Mouse (Mus musculus) intestine, embryonic 15.5 days (tissue): ENCODE measurements around the gene Gm9837. TPM values are rescaled to one million over a fixed set of nuclear protein-coding genes. Genes with fewer than 3 reads are reported as not detected.

Experiments used
- ATAC-seq: fragments of 200-750 bp; cut with Nextera tagmentation; 2 replicates; pipeline ENCODE4 v1.8.0; 2017; ENCODE audit warnings: moderate TSS enrichment, moderate library complexity
- H3K27ac ChIP-seq: fragments of 300-500 bp; sonication (generic); 2 replicates; pipeline ENCODE4 v1.5.1; 2015; ENCODE audit warnings: mild to moderate bottlenecking, inconsistent platforms
- H3K27me3 ChIP-seq: fragments of 300-500 bp; sonication (generic); replicated peaks from 2 replicates; pipeline ENCODE4 v1.6.1; 2015; ENCODE audit warnings: inconsistent platforms
- H3K36me3 ChIP-seq: fragments of 300-500 bp; sonication (generic); 2 replicates; pipeline ENCODE4 v1.6.1; 2015; ENCODE audit warnings: inconsistent platforms
- H3K4me1 ChIP-seq: fragments of 300-500 bp; sonication (generic); replicated peaks from 2 replicates; pipeline ENCODE4 v1.6.1; 2015; ENCODE audit warnings: inconsistent platforms
- H3K4me2 ChIP-seq: fragments of 300-500 bp; sonication (generic); replicated peaks from 2 replicates; pipeline ENCODE4 v1.6.1; 2015; ENCODE audit warnings: mild to moderate bottlenecking, inconsistent platforms
- H3K4me3 ChIP-seq: fragments of 300-500 bp; sonication (generic); replicated peaks from 2 replicates; pipeline ENCODE4 v1.5.1; 2015; ENCODE audit warnings: inconsistent platforms
- H3K9ac ChIP-seq: fragments of 300-500 bp; sonication (generic); 2 replicates; pipeline ENCODE4 v1.6.1; 2015; ENCODE audit warnings: inconsistent platforms
- H3K9me3 ChIP-seq: fragments of 300-500 bp; sonication (generic); 2 replicates; pipeline ENCODE4 v1.6.1; 2016; ENCODE audit warnings: inconsistent platforms
- WGBS: fragments of 180-500 bp; shearing (Covaris S2); methylation state at CpG from one replicate; pipeline ENCODE4 v1.1.7; 2015; 5-methylcytosine and 5-hydroxymethylcytosine counted together
- polyA plus RNA-seq: library from polyadenylated mRNA; unstranded; fragments of >200 nt; fragmentation: Nextera tagmentation; extraction: Ambion mirVana; gene quantifications from 2 replicates; pipeline ENCODE4 v1.2.1, GENCODE M21; 2015

Gene Gm9837
- polyA plus RNA-seq, 1 experiment from 2014 or later, result not detected

DNA sequence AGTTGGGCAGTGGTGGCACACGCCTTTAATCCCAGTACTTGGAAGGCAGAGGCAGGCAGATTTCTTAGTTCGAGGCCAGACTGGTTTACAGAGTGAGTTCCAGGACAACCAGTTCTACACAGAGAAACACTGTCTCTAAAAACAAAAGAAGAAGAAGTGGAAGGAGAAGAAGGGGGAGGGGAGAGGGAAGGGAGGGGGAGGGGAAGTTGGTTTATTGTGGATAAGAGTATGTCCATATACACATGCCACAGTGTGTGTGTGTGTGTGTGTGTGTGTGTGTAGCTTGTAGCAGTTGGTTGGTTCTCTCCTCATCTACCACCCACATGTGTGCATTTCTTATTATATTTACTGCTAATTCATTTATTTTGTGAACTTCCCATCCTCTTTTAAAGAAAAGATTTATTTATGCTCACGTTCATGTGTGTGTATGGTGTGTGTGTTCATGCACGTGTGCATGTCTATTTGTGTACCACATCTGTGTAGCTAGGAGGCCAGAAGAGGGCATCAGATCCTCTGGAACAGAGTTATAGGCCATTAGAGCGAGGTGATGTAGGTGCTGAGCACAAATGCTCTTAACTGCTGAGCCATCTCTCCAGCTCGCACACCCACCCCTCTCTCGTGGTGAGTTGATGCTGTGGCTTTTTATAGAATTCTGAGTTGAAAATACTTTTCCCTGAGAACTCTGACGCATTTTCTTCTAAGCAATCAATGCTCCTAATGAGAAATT, 31.9 kb upstream of the Gm9837 start:
- H3K27me3 ChIP-seq, result 0 out of 2 replicates have a peak, but pooled peaks cover 2% of the 10 kb centered on the region
- H3K4me2 ChIP-seq, result no peak overlapping the region
- 77% methylated on average over 8 of the region's 8 CpGs for WGBS
- no peaks in the 10 kb centered on the region for H3K9me3 ChIP-seq
- H3K27ac ChIP-seq, result no peak overlapping the region
- H3K9ac ChIP-seq, result no peak overlapping the region
- H3K36me3 ChIP-seq, result no peaks in the 10 kb centered on the region
- no peak overlapping the region for H3K4me3 ChIP-seq
- no peak for ATAC-seq
- no peaks in the 10 kb centered on the region for H3K4me1 ChIP-seq

GRCm38 (mm10) chr11:53500569-53500968, 30.3 kb upstream of the Gm9837 start:
- H3K36me3 ChIP-seq, result no peaks in the 10 kb centered on the region
- no peak for ATAC-seq
- 0 out of 2 replicates have a peak, but pooled peaks cover 2% of the 10 kb centered on the region for H3K27me3 ChIP-seq
- peak overlapping the region; percentile 34; the same call in 1 of the 2 replicates for H3K4me2 ChIP-seq
- H3K4me3 ChIP-seq, result no peak overlapping the region
- H3K27ac ChIP-seq, result no peak overlapping the region
- H3K4me1 ChIP-seq, result no peaks in the 10 kb centered on the region
- no peak overlapping the region for H3K9ac ChIP-seq
- H3K9me3 ChIP-seq, result no peaks in the 10 kb centered on the region
- 9% methylated on average over 11 of the region's 11 CpGs for WGBS

- no peak overlapping the region for H3K4me2 ChIP-seq
- no peak overlapping the region for H3K4me3 ChIP-seq
- 0 out of 2 replicates have a peak, but pooled peaks cover 2% of the 10 kb centered on the region for H3K27me3 ChIP-seq
- no peaks in the 10 kb centered on the region for H3K9me3 ChIP-seq
- H3K27ac ChIP-seq, result no peak overlapping the region
- 73% methylated on average over 6 of the region's 6 CpGs for WGBS
- no peak overlapping the region for H3K9ac ChIP-seq
- no peaks in the 10 kb centered on the region for H3K36me3 ChIP-seq
- ATAC-seq, result no peak
- peaks cover 3% of the 10 kb centered on the region for H3K4me1 ChIP-seq
These were observed 26.7 kb upstream of the Gm9837 start for GRCm38 (mm10) chr11:53496946-53497345.

DNA sequence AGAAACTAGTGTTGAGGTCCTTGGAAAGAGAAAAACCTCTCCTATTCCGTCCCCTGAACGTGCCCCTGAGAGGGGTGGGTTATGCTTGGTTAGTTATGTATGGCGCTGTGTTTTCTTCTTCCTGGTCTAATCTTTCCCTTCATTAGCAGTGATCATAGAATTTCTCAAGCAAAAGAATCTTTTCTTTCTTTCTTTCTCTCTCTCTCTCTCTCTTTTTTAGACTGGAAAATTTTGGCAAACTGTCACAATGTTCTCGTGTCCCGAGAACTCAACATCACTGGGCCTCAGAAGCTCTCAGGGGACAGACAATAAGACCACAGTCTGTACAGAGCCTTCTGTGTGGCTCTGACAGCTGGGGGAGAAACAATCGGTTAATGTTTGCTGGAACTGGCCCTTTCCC, 25.1 kb upstream of the Gm9837 start:
- Histone ChIP-seq H3K4me3 (no peak overlapping the region), H3K9ac (no peak overlapping the region), H3K27ac (no peak overlapping the region), H3K4me2 (no peak overlapping the region), H3K9me3 (no peaks in the 10 kb centered on the region), H3K36me3 (no peaks in the 10 kb centered on the region), H3K27me3 (0 out of 2 replicates have a peak, but pooled peaks cover 2% of the 10 kb centered on the region), H3K4me1 (peaks cover 5% of the 10 kb centered on the region)
- WGBS, result 59% methylated on average over 6 of the region's 6 CpGs
- ATAC-seq, result no peak

- ATAC-seq, result no peak
- WGBS, result 30% methylated on average over 3 of the region's 3 CpGs
These were observed 23.1 kb upstream of the Gm9837 start for GRCm38 (mm10) chr11:53493243-53493955.

DNA sequence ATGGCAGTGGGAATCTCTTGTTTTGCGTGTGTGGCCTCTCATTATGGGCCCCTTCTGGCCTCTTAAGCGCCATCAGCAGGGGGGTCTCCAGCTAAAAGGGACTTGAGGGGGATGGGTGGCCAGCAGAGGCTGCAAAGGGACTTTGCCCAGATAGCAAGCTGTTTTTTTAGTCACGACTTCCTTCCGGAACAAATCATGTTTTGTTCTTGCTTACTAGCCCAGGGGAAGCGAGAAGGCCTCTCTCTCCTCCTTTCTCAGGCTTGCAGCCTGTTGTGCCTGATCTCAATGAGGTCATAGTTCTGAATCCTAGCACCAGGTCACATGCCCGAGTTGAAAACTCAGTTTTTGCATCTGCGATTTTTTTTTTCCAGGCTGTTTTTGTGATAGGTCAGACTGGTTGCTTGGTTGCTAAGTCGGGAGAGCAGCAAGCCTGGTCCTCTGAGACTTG, 21.7 kb upstream of the Gm9837 start:
- Histone ChIP-seq H3K4me2 (no peak overlapping the region), H3K4me3 (no peak overlapping the region), H3K9me3 (no peaks in the 10 kb centered on the region), H3K4me1 (peaks cover 10% of the 10 kb centered on the region), H3K27ac (no peak overlapping the region), H3K27me3 (0 out of 2 replicates have a peak, but pooled peaks cover 3% of the 10 kb centered on the region), H3K36me3 (no peaks in the 10 kb centered on the region), H3K9ac (no peak overlapping the region)
- 33% methylated on average over 8 of the region's 8 CpGs for WGBS
- ATAC-seq, result 0 out of 2 replicates have a peak, but pooled peaks have one; percentile 31

More at GRCm38 (mm10) chr11:53493243-53493955, 23.1 kb upstream of the Gm9837 start:
- H3K4me1 ChIP-seq, result peaks cover 5% of the 10 kb centered on the region
- H3K9ac ChIP-seq, result no peak overlapping the region
- no peak overlapping the region for H3K27ac ChIP-seq
- H3K4me2 ChIP-seq, result no peak overlapping the region
- no peaks in the 10 kb centered on the region for H3K36me3 ChIP-seq
- no peaks in the 10 kb centered on the region for H3K27me3 ChIP-seq
- H3K9me3 ChIP-seq, result no peaks in the 10 kb centered on the region
- no peak overlapping the region for H3K4me3 ChIP-seq

DNA sequence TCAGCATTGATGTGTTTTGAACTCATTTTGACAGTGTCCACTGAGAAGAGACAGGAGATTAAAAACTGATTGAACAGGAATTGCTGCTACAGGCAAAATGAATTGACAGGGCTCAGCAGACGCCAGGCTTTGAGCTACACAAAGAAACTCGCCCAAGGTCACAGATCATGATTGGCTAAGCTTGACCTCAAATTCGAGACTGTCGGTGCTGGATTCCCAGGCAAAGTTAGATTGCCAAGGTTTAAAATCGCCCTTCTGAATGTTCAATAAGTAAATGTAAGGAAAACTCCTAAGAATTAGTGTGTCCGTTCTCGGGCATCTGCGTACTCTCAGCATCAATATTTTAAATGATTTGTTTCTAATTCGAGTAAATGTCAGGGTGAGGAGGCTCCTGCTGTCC, 19.1 kb upstream of the Gm9837 start:
- Histone ChIP-seq H3K9ac (no peak overlapping the region), H3K27me3 (0 out of 2 replicates have a peak, but pooled peaks cover 8% of the 10 kb centered on the region), H3K27ac (no peak overlapping the region), H3K9me3 (no peaks in the 10 kb centered on the region), H3K4me1 (peaks cover 12% of the 10 kb centered on the region), H3K36me3 (no peaks in the 10 kb centered on the region), H3K4me3 (no peak overlapping the region), H3K4me2 (no peak overlapping the region)
- ATAC-seq, result no peak
- 84% methylated on average over 9 of the region's 9 CpGs for WGBS

DNA sequence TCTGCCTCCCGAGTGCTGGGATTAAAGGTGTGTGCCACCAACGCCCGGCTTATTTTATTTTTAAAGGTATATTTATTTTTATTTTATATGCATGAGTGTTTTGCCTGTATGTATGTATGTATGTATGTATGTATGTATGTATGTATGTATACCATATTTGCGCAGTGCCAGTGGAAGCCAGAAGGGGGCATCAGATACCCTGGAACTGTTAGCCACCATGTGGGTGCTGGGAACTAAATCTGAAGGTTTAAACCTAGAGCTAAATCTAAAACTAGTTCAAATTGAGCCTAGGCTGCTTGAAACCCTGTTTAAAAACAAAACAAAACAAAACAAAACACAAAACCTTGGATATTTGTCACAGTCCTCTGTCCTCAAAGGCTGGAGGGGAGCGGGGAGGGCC, 18.7 kb upstream of the Gm9837 start:
- 0 out of 2 replicates have a peak, but pooled peaks cover 8% of the 10 kb centered on the region for H3K27me3 ChIP-seq
- ATAC-seq, result no peak
- H3K4me3 ChIP-seq, result no peak overlapping the region
- H3K4me1 ChIP-seq, result peaks cover 12% of the 10 kb centered on the region
- WGBS, result 95% methylated on average over 5 of the region's 5 CpGs
- H3K9ac ChIP-seq, result no peak overlapping the region
- no peaks in the 10 kb centered on the region for H3K9me3 ChIP-seq
- H3K27ac ChIP-seq, result no peak overlapping the region
- H3K4me2 ChIP-seq, result no peak overlapping the region
- no peaks in the 10 kb centered on the region for H3K36me3 ChIP-seq

GRCm38 (mm10) chr11:53486822-53487594, 16.7 kb upstream of the Gm9837 start:
- ATAC-seq, result peak; percentile 73

DNA sequence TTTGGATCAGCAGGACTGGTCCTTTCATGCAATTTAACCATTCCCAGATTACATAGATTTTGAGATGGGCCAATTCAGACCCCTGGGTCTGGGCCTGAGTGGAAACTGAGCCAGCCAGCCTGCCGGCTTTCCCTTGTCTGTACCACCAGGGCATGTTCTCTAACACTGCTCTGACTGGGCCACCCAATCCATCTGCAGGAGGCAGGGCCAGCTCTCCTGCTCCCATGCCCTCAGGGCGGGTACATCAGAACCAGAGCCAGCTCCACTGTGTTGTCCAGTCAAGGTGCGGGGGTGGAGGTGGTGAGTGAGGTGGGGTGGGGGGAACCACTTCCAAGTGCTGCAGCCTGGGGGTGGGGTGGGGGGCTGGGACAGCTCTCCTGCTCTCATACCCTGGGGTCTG, 16.1 kb upstream of the Gm9837 start:
- ATAC-seq, result no peak
- H3K4me1 ChIP-seq, result peaks cover 10% of the 10 kb centered on the region; the same call in 1 of the 2 replicates
- H3K9ac ChIP-seq, result no peak overlapping the region
- WGBS, result 66% methylated on average over 3 of the region's 3 CpGs
- H3K4me3 ChIP-seq, result no peak overlapping the region
- no peak overlapping the region for H3K4me2 ChIP-seq
- H3K9me3 ChIP-seq, result no peaks in the 10 kb centered on the region
- H3K36me3 ChIP-seq, result no peaks in the 10 kb centered on the region
- no peak overlapping the region for H3K27ac ChIP-seq
- 0 out of 2 replicates have a peak, but pooled peaks cover 8% of the 10 kb centered on the region for H3K27me3 ChIP-seq

More at GRCm38 (mm10) chr11:53486822-53487594, 16.7 kb upstream of the Gm9837 start:
- no peak overlapping the region for H3K27ac ChIP-seq
- 0 out of 2 replicates have a peak, but pooled peaks cover 8% of the 10 kb centered on the region for H3K27me3 ChIP-seq
- no peaks in the 10 kb centered on the region for H3K36me3 ChIP-seq
- 10% methylated on average over 27 of the region's 27 CpGs for WGBS
- peaks cover 13% of the 10 kb centered on the region for H3K4me1 ChIP-seq
- H3K9ac ChIP-seq, result no peak overlapping the region
- peak overlapping the region; percentile 23 for H3K4me3 ChIP-seq
- H3K9me3 ChIP-seq, result no peaks in the 10 kb centered on the region
- H3K4me2 ChIP-seq, result peak overlapping the region; percentile 60

DNA sequence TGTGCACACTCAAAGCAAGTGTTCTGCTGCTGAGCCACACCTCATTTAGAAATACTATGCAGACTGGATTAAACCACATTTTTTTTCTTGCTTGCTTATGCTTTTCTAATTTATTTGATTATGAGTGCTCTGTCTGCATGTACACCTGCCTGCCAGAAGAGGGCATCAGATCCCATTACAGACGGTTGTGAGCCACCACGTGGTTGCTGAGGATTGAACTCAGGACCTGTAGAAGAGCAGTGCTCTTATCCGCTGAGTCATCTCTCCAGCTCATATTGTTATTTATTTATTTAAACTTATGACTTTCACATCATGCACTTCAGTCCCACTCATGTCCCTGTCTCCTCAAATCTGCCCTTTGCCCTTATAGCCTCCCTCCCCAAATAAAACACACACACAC, 15.4 kb upstream of the Gm9837 start:
- Histone ChIP-seq H3K27ac (no peak overlapping the region), H3K4me2 (no peak overlapping the region), H3K36me3 (no peaks in the 10 kb centered on the region), H3K27me3 (peaks cover 9% of the 10 kb centered on the region; the same call in 1 of the 2 replicates), H3K9me3 (no peaks in the 10 kb centered on the region), H3K9ac (no peak overlapping the region), H3K4me3 (no peak overlapping the region), H3K4me1 (peaks cover 10% of the 10 kb centered on the region; the same call in 1 of the 2 replicates)
- WGBS, result 48% methylated on average over 3 of the region's 3 CpGs
- no peak for ATAC-seq
